Mouse (Mus musculus): ENCODE measurements around the gene Smap2.

DNA sequence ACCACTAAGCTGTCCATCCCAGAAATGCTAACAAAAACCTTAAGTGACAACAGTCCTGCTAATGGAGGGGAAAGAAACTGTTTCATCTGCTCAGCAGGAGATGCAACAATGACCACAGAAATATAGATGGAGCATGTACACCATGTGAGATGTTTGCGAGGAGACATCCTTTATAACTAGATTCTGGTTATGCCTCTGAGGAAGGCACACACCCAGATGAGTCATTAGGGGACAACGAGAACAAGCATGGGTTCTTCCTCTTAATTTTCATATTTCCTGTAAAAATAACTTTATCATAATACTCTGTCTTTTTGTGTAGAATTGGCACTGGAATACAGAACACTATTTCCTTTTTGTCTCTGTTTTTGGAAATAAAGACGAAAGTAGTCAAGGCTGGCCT, 38.8 kb downstream of the Smap2 start:
- no peak for TF ChIP-seq POLR2A (IDR thresholded peaks at IDR 0.05; ENCODE audit: borderline replicate concordance, extremely low read depth, low read depth, low read length)
- no peak for TF ChIP-seq CTCF (IDR thresholded peaks at IDR 0.05; ENCODE audit: insufficient read depth, low read length)
